Mouse (Mus musculus) thymus, postnatal 36 days (tissue): ENCODE results near the gene Atp6ap1.

ENCODE experiments used
- DNase-seq, 2 experiments: peaks; one replicate each; pipeline ENCODE4 v3.0.0; 2022; ENCODE audit warnings: mixed read lengths in 2 of 2

Atp6ap1 gene

GRCm38 (mm10) chrX:74296538-74297448, at the start of gene Atp6ap1:
Gene Atp6ap1, plus strand, starts transcription at chrX:74297097.
- peak; percentile 93 for DNase-seq

- DNase-seq: peak; percentile 67 to 70
Observed at GRCm38 (mm10) chrX:74248651-74249050, 48.2 kb upstream of the Atp6ap1 start.

- DNase-seq: peak; percentile 58 to 71
Observed at GRCm38 (mm10) chrX:74249615-74250014, 47.3 kb upstream of the Atp6ap1 start, which contains the start of gene Flna. Gene Flna, minus strand, starts transcription at chrX:74249820.

- DNase-seq: peak; percentile 73 to 85
Observed at GRCm38 (mm10) chrX:74254153-74254887, 42.6 kb upstream of the Atp6ap1 start, which contains the start of gene Emd. Gene Emd, plus strand, starts transcription at chrX:74254687.

GRCm38 (mm10) chrX:74254888-74255565, 41.9 kb upstream of the Atp6ap1 start:
- no peak for DNase-seq

GRCm38 (mm10) chrX:74257746-74258145, 39.2 kb upstream of the Atp6ap1 start:
- no peak for DNase-seq

GRCm38 (mm10) chrX:74269736-74270061, 27.2 kb upstream of the Atp6ap1 start:
- DNase-seq: no peak

GRCm38 (mm10) chrX:74270062-74270901, 26.6 kb upstream of the Atp6ap1 start, which contains the start of gene Rpl10:
Gene Rpl10, plus strand, starts transcription at chrX:74270812.
- peak; percentile 80 to 92 for DNase-seq

GRCm38 (mm10) chrX:74270902-74271551, 25.9 kb upstream of the Atp6ap1 start:
- DNase-seq: peak in 1 of 2 experiments; percentile 26

GRCm38 (mm10) chrX:74273422-74274322, 23.2 kb upstream of the Atp6ap1 start:
- no peak for DNase-seq

GRCm38 (mm10) chrX:74277916-74278315, 19.0 kb upstream of the Atp6ap1 start:
- DNase-seq: no peak

- DNase-seq: no peak
Observed at GRCm38 (mm10) chrX:74281041-74281731, 15.7 kb upstream of the Atp6ap1 start.

- peak; percentile 46 to 69 for DNase-seq
Observed at GRCm38 (mm10) chrX:74281732-74282394, 15.0 kb upstream of the Atp6ap1 start, which contains the start of the genes Taz and Dnase1l1. Gene Taz, plus strand, starts transcription at chrX:74281912. Gene Dnase1l1, minus strand, starts transcription at chrX:74282337.

GRCm38 (mm10) chrX:74282395-74283091, 14.4 kb upstream of the Atp6ap1 start:
- peak; percentile 82 to 89 for DNase-seq

GRCm38 (mm10) chrX:74283092-74283437, 13.8 kb upstream of the Atp6ap1 start:
- DNase-seq: no peak

- DNase-seq: no peak
Observed at GRCm38 (mm10) chrX:74293431-74293830, 3.5 kb upstream of the Atp6ap1 start.

GRCm38 (mm10) chrX:74298348-74298747, 1.5 kb downstream of the Atp6ap1 start:
- DNase-seq: no peak

GRCm38 (mm10) chrX:74299721-74300120, 2.8 kb downstream of the Atp6ap1 start:
- no peak for DNase-seq
